Mouse (Mus musculus): ENCODE measurements around the gene Lamtor3.
"Not testable (repeated sequence)": the region's sequence is repeated elsewhere in the genome, so short reads cannot be mapped to it uniquely, and the experiment has no call there.

The Lamtor3 gene

DNA sequence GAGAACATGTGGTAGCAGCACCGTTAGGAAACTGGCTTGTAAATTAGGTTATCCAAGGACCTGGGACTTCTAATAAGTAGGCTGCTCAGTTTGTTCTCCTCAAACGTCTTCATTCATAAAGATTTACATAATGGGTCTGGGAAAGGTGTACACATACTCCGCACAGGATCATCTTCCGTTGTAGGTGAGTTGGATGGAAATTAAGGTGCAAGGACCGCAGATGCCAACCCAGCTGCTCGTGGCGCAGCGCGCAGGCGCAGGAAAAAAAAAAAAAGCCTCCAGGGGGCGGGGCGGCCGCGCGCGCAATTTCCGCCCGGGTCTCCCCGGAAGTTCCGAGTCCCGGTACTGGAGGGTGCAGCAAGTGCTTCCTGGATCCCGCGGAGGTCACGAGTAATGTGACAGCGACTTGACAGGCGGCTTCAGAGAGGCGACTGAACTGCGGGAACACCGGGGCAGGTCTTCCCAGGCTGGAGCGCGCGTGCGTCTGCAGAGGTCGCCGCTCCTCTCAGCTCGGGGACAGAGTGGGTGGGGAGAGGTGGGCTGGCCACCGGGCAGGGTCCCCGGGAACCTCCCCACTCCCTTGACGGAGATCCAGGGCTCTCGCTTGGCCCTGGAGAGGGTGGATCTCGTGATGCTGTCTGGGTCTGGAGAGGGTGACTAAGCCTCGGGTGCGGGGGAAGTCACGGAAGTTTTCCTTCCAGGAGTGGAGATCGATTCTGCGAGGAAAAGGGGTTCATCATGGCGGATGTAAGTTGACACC is at the start of gene Lamtor3:
Lamtor3 (plus strand) TSS at position 335 of the 760 bp plus-strand sequence.
- DNase-seq: peak; percentile 83

DNA sequence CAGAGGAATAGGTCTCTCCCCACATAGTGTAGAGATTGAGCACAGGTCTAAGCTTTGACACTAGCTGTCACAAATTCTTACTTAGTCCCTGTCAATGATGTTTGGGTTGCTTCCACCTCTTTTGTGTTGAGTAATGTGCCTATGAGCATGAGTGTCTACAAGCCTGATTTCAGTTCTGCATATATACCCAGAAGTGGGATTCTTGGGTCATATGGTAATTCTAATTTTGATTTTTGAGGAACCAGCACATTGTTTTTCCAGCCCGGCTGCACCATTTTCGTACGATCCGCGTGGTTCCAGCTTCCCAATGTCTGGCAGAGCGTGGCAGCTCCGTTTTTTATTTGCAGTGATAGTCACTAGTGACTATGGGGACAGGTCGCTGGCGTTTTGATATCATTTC is 48.9 kb upstream of the Lamtor3 start:
- DNase-seq: no peak

DNA sequence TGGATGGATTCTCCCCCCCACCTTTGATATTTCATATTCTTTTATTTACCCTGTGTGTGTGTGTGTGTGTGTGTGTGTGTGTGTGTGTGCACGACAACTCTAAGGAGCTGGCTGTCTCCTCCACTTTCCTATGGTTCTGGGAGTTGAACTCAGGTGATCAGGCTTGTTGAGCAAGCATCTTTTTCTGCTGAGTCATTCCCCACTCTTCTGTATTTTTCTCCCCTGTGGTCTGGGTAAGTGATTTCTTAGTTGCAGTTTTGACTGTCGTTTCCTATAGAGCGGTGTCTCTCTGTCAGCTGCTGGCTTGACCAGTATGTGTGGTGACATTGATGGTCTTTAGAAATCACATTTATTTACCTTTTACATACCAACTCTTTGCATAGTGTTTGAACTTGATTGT is 39.0 kb upstream of the Lamtor3 start:
- DNase-seq: no peak

DNA sequence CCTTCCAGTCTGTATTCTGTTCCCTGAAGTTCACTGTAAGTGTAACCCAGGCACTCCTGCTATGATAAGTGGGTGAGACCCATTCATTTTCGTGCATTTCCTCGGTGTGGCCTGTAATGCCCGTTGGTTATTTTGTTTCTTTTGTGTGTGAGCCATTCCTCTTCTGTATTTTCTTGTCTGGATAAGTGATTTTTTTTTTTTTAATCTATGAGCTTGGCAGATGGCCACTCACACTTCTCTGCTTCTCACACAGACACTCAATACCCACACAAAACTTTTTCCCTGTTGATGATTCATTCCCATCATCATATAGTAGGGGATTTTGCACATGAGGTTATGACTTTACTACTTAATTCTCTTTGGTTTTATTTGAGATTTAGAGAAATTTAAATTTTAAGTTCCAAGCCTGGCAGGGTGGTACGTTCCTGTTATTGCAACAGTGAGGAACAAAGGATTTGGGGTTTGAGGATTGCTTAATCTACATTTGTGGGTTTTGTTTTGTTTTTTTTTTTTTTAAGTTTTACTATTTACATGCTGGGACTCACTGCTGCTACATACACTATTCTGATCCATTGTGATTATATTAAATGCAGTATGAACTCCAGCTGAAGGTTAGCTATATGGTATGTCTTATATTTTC is 38.1 kb upstream of the Lamtor3 start:
- DNase-seq: no peak

DNA sequence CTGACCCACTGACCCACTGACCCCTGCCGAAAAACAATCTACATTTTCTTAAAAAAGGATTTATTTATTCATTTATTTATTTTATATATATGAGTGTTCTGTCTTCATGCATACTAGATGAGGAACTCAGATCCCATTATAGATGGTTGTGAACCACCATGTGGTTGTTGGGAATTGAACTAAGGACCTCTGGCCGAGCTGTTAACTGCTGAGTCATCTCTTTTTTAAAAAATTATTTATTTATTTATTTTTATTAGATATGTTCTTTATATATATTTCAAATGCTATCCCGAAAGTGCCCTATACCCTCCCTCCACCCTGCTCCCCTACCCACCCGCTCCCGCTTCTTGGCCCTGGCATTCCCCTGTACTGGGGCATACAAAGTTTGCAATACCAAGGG is 37.2 kb upstream of the Lamtor3 start:
- no peak for DNase-seq

DNA sequence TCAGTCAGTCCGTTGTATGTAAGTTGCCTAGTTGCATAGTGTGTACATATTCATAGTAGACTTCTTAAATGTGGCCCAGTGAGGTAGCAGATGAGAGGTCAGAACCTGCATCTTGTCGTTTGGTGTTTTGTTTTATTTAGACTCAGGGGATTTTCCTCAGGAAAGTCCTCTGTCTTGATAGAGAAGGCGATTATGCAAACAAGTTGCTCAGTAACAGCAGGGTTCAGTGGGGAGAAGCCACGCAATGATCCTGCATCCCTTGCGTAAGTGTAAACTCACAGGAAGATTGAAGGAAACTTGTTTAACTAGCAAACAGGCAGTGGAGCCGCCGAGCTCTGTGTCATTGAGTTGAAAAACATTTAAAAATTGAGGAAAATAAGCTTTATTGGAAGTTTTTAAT is 30.3 kb upstream of the Lamtor3 start:
- DNase-seq: no peak

DNA sequence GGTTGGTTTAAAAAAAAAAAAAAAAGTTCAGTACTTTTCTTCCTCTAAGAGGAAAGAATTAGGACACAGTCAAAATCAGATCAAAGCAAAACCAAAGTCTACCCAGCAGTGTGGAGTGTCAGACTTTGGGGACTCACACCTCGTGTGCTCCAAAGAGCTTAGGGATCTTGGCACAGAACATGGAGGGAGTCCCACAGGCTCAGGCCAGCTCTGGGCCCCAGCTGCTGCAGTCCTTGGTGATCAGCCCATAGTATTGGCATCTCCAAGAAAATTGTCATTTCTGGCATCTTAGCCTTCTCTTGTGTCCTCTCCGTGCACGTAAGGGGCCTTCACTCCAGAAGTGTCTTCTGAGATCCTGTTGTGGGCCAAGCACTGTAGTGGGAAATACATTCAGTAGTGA is 27.2 kb upstream of the Lamtor3 start:
- DNase-seq: no peak

DNA sequence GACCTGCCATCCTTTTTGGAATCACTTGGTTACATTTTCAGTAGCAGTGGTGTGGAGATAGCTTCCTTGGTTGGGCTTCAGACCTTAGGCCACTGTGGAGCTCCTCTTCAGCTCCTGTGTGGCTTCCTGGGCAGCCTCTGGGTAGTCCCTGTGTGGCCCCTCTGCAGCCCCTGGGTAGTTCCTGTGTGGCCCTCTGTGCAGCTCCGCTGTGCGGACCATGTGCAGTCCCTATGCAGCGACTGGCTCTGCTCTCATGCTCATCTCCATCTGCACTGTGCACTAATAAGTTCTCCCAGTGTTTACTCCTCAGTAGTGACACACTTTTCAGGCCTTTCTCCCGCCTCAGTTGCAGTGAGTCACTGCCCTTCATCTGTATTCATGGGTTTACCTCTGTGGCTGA is 26.2 kb upstream of the Lamtor3 start:
- no peak for DNase-seq

DNA sequence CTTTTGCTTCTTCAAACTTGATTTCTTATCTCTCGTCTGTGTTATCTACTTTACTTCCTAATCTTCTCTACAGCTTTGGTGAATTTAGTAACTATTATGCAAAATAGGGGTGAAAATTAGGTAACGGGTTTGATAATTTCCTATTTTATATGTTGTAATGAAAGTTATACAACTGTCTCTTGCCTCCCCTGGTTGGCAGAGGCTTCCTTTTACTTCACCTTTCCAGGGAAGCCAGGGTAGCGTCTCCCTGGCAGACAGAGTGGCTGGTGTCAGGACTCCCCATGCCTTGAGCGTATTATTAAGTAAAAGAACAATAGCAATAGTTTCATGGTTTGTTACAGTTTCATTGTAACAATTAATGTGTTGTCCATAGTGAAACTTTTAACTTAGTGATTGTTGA is 24.5 kb upstream of the Lamtor3 start:
- DNase-seq: no peak

DNA sequence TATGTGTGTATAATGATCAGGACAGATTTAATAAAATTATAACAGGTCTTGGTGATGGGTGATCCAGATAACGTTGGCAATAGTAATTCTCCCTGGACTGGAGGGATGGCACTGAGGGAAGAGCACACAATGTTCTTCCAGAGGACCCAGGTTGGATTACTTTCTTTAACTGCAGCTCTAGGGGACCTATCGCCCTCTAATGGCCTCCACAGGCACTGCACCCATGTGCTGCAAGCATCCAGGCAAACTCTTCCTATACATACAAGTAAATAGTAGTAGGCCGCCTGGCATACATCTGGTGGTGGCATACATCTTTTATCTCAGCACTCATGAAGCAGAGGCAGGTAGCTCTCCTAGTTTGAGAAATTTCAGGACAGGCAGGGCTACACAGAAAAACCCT is 23.1 kb upstream of the Lamtor3 start:
- DNase-seq: no peak

DNA sequence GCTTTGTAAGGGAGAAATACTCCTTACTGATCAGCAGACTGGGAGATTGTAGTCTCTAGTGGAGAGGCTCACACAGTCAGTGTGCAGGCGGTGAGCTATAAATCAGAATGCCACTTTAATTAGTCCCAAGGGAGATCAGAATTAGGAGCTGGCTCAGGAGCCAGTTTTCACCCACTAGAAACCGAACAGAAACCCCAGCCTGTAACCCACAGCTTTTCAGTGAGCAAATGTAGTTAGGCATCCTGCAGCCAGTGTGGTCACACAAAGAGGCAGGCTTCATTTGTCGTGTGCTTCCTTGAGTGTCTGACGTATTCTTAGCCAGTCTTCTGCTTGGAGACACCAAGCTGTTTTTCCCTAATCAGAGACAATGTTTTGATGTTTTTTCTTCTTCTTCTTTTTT is 21.9 kb upstream of the Lamtor3 start:
- no peak for DNase-seq

DNA sequence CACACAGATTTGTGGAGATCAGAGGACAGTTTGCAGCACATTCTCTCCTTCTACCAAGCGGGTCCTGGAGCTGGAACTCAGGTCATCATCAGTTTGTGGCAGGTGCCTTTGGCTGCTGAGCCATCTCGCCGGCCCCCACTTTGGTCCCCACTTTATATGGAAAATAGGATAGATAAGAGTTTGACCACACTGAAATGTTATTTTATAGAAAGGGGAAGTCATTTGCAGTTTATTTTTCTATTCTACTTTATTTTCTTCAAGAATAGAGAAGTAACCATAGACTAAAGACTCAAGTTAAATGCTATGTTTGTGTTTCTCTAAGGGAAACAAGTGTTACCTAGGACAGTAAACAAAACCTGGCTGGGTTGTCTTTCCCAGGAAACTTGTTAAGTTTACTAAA is 21.4 kb upstream of the Lamtor3 start:
- no peak for DNase-seq

DNA sequence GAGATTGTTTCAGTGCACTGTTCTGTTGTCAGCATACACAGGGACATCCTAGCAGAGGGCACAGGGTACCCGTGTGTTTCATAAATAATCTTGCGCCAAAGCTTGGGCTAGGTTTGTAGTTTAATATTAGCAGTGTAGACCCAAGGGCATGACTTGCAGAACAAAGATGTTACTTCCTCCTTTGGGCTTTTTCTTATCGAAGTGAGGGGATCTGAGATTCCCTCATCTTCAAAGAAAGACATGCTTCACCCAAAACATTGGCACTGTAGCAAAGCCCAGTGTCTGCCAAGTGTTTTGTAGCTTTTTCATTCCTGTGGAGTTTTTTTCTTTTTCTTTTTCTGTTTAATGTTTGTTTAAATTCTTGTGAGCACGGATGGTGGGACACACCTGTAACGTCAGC is 20.6 kb upstream of the Lamtor3 start:
- DNase-seq: no peak

DNA sequence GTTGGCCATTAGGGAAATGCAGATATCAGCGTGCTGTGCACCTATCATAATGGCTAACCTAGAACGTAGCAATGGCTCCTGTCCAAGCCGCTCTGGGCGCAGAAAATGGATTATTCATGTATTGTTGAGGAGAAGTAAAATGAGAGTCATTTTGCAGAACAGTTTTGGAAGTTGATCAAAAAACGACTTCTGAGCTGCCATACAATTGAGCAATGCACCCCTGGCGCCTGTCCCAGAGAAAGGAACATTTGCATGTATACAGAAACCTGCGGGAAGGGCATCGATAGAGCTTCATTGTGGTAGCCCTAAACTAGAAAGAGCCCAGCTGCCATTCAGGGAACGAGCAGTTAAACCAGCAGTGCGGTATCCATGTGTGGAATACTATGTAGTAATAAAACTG is 18.2 kb upstream of the Lamtor3 start:
- DNase-seq: no peak

DNA sequence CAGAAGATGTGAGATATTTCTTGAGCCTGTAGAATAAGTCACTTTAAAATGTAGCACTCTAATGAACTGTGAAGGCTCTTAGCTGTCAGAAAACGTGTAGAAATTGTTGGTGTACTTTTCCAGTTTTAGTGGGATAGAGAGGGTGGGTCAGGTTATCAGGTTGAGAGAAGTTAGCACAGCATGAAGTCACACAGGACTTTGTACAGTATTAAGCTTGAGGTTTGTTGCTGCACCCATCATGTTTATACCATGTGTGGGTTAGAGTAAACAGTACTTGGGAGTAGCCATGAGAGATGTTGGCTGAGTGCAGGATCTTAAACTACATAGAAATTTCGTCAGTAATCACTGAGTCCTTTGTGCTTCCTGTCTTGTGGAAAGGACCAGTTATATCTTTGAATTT is 5.2 kb upstream of the Lamtor3 start:
- no peak for DNase-seq

DNA sequence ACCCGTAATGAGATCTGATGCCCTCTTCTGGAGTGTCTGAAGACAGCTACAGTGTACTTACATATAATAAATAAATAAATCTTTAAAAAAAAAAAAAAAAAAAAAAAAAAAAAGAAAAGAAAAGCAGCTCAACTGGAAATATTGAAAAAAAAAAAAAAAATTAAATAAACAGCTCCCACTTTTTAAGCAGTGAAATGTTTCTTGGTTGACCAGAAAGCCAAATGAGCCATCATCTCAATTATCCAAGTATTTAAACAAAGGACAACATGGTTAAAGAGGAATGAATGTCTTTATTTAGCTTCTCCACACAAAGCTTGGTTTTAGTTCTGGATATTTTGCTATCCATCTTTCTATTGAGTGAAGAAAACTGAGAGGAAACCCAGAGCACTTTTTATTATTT is 3.7 kb upstream of the Lamtor3 start:
- DNase-seq: not testable (repeated sequence)

DNA sequence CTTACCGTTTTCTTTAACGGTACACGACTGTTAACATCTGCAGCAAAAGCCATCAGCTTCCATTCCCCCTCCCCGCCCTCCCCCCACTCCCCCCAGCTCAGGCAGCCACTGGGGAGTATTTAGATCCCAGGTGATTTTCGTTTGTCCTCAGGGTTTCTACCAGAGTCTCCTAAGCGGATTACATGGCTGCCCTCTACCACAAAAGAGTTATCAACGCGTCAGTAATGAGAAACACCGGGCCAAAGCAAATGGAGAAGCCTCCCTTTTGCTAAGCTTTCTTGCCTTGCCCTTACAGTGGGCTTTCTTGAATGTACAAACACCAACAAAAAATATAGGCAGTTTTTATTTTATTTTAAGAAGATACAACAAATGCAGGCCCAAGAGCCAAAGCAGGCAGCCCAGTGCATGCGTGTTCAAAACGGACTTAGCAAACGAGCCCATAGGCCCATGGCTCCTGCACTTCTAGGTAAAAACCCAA is 573 bp upstream of the Lamtor3 start:
- DNase-seq: no peak

DNA sequence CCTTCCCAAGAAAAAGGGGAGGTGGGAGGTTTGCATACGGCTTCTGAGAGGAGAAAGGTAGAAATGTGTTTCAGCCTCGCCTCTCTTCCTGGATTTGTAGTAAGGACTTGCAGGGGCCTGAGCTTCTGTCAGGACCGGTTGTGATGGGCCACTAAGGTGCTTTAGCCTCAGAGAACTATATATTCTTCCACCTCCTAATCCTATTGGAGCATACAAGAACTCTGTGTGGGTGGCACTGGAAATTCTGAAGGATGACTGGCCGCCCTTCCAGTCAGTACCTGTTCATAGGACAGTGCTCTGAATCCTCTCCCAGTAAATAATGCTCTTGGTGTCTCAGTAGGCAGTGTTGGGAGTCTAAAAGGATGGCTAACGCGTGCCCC is 616 bp downstream of the Lamtor3 start:
- DNase-seq: peak; percentile 12

DNA sequence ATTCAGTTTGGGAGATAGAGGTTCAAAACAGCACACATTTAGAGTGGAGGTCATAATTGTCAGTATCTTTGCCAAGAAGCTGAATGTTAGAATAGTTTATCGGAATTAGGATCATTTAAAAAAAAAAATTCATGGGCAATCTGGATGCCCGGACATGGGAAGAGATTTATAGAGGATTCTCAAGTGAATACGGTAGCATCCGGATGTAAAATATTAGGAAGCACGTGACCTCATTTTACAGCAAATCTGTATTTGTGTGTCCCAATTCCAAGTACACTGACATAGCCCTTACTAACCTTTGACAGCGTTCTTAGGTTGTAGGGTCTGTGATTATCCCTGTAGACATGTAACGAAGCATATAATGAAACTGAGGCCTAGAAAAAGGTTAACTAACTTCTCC is 1.1 kb downstream of the Lamtor3 start:
- no peak for DNase-seq

DNA sequence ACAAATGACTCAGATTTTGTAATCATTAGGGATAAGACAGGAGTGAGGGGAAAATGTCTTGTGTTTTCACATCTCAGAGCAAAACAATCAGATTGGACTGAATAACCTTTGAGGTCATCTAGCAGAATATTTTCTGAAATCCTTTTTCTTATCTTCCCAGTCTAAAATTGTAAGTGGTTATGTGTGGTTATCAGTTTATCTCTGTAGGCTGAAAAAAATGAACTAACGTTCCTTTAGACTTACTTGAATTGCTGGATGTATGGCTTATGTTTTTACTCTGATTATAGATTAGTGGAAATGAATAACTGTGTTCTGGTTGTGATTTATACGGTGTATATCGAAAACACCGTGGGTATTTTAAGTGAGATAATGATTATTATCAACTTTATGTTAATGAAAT is 2.3 kb downstream of the Lamtor3 start:
- no peak for DNase-seq

DNA sequence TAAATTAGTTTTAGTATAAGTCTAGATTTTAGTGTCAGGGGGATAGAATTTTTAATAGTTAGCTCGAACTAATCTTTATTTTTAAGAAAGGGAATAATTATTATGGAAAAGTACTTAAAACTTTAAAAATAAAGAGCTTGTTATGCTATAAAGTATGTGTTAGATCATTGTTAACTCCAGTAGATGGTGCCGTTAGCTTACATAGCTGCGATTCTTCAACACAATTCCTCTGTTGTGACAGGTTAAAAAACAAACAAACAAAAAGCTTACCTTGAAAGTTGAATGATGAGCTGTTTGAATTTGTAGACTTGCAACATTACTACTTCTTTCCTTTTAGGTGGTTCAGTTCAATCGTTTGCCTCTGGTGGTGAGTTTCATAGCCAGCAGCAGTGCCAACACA is 8.7 kb downstream of the Lamtor3 start:
- DNase-seq: no peak

DNA sequence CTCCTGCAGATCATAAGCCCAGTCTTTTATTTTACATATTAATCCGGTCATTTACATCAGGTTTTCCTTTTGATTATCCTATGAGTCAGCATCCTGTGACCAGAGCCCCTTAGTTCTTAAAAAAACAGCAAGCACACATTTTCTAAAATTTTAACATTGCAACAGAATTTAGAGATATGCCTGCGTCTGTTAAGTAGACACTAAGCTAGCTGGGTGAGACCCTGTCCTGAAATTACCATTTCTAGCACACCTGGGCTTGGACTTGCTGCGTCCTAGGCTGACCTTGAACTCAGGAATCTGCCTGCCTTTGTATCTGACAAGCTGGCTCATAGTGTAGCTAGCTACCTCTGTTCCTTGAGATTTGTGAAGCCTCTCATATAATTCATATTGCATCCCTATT is 11.6 kb downstream of the Lamtor3 start:
- no peak for DNase-seq

DNA sequence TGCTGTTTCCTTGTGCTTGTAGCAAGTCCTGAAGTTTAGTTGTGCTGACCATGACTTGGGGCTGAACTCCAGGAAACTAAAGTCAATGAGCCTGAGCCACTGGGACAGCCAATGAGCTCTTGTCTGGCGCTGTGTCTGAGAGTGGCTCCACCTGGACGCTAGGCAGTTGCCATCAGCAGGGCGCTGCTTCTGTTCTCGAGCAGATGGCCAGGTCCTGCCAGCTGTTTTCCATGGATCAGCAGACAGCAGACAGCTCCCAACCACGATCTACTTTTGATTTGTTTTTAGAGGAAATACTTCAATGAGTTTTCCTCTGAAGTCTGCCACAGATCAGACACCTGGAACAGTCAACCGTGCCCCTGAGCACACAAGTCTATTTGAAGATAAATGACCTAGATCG is 14.4 kb downstream of the Lamtor3 start:
- DNase-seq: no peak

DNA sequence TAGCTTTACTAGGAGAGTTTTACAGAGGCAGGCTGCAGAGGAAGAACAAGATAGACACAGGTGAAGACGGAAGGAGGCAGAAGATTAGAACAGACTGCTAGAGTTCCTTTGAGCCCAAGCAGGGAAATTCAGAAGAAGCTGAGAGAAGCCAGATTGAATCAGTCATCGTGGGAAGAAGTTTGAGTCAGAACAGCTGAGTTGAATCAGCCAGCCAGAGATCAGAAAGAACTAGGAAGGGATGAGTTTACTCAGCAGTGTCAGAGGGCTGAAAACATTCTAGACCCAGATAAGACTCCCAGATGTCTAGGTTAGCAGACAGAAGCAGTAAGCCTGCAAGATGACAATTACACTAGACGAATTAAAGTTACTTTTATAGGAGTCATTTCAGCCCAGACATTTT is 15.7 kb downstream of the Lamtor3 start:
- DNase-seq: no peak

All from cerebellum, adult 8-10 months (tissue).